In the genomic region with DNA sequence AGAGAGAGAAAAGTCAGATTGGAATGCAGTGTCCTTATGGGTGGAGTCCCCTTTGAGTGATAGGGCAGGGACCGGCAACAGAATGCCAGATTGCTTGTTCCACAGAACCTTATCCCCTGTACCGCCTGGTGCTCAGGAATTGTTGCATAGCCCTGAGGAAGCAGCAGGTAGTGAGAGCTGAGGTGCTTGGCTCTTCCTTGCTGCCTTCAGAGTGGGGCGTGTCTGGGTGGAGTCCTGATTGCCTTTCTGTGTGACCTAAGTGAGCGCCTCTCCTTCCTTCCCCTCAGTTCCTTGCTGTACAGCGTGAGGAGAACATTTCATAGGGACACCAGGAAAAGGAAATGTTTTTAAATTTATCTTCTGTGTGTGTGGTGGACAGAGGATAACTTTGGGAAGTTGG, we compare ENCODE assay signal across 9 mouse cellular contexts. TPM values are rescaled to one million over a fixed set of nuclear protein-coding genes. Genes with fewer than 3 reads are reported as not detected.
DNase-seq lines count a peak whose midpoint lies in the region; ATAC-seq and TF ChIP-seq lines count a peak whose summit lies in the region.
"Had no signal": no experiment of that assay in that cellular context is flagged by ENCODE, and none has a peak within 500 bp of the region (broad histone marks: within the 10 kb centered on the region; RNA-seq: fewer than 3 reads in every experiment).

No protein-coding gene starts in this region.

- H3K27me3 ChIP-seq in kidney, embryonic 16.5 days (ENCODE audit: insufficient read depth, low read length): no peaks in the 10 kb centered on the region
- no peaks in the 10 kb centered on the region for H3K27me3 ChIP-seq in intestine, embryonic 15.5 days (replicated peaks)
- no peaks in the 10 kb centered on the region for H3K27me3 ChIP-seq in lung, postnatal 0 days (replicated peaks; ENCODE audit: insufficient read depth, low read length)
- H3K27me3 ChIP-seq: neural tube, embryonic 12.5 days had no signal

- no peak overlapping the region for H3K4me3 ChIP-seq in kidney, embryonic 16.5 days (ENCODE audit: low read length)
- H3K4me3 ChIP-seq in bone marrow, adult 2 months (replicated peaks; ENCODE audit: control insufficient read depth, low read depth, low read length): no peak overlapping the region
- no peak overlapping the region for H3K4me3 ChIP-seq in intestine, embryonic 15.5 days (replicated peaks)
- no peak overlapping the region for H3K4me3 ChIP-seq in lung, postnatal 0 days (ENCODE audit: low read depth, low read length)
- H3K4me3 ChIP-seq: neural tube, embryonic 12.5 days had no signal

- no peak overlapping the region for H3K4me2 ChIP-seq in kidney, embryonic 16.5 days (replicated peaks; ENCODE audit: low read depth, low read length)
- peak overlapping the region; percentile 39 for H3K4me2 ChIP-seq in intestine, embryonic 15.5 days (replicated peaks)
- peak overlapping the region; percentile 27; the same call in 1 of the 2 replicates for H3K4me2 ChIP-seq in lung, postnatal 0 days (replicated peaks; ENCODE audit: low read depth, low read length)
- H3K4me2 ChIP-seq: neural tube, embryonic 12.5 days had no signal

- H3K36me3 ChIP-seq in kidney, embryonic 16.5 days (ENCODE audit: insufficient read depth, low read length): no peaks in the 10 kb centered on the region
- H3K36me3 ChIP-seq in intestine, embryonic 15.5 days: no peaks in the 10 kb centered on the region
- H3K36me3 ChIP-seq in lung, postnatal 0 days (ENCODE audit: insufficient read depth, low read length): no peaks in the 10 kb centered on the region

- no peak for DNase-seq in kidney, adult 11 months
- DNase-seq in lung, postnatal 0 days (ENCODE audit: low spot score): peak; percentile 70
- DNase-seq in thymus, postnatal 14 days: no peak
- DNase-seq in urinary bladder, postnatal 14 days (ENCODE audit: low spot score): no peak
- DNase-seq: gastrocnemius, postnatal 14 days had no signal

- H3K9ac ChIP-seq in kidney, embryonic 16.5 days (replicated peaks; ENCODE audit: low read length): no peak overlapping the region
- H3K9ac ChIP-seq in intestine, embryonic 15.5 days: no peak overlapping the region
- no peak overlapping the region for H3K9ac ChIP-seq in lung, postnatal 0 days (replicated peaks; ENCODE audit: low read depth)
- H3K9ac ChIP-seq: neural tube, embryonic 12.5 days had no signal

- TF ChIP-seq POLR2A in bone marrow, adult 2 months (IDR thresholded peaks at IDR 0.05; ENCODE audit: borderline replicate concordance, control insufficient read depth, low read depth, low read length): no peak

- no peaks in the 10 kb centered on the region for H3K9me3 ChIP-seq in kidney, embryonic 16.5 days (ENCODE audit: low read length)
- H3K9me3 ChIP-seq in intestine, embryonic 15.5 days: no peaks in the 10 kb centered on the region
- no peaks in the 10 kb centered on the region for H3K9me3 ChIP-seq in lung, postnatal 0 days (ENCODE audit: low read length)
- H3K9me3 ChIP-seq: neural tube, embryonic 12.5 days had no signal

- TF ChIP-seq CTCF in bone marrow, adult 2 months (IDR thresholded peaks at IDR 0.05; ENCODE audit: control insufficient read depth, insufficient read depth, low read length): no peak
- no peak for TF ChIP-seq CTCF in lung, postnatal 0 days (IDR thresholded peaks at IDR 0.05)

- 68% methylated on average over 5 of the region's 5 CpGs for WGBS in kidney, embryonic 16.5 days
- WGBS in bone marrow, adult 2 months: 34% methylated on average over 5 of the region's 5 CpGs
- WGBS in intestine, embryonic 15.5 days: 53% methylated on average over 5 of the region's 5 CpGs
- WGBS in lung, postnatal 0 days: 40% methylated on average over 5 of the region's 5 CpGs

- no peak for ATAC-seq in kidney, embryonic 16.5 days (ENCODE audit: low FRiP score, low TSS enrichment)
- ATAC-seq in intestine, embryonic 15.5 days: peak; percentile 40
- peak; percentile 5; the same call in 1 of the 2 replicates for ATAC-seq in lung, postnatal 0 days

- no peak for TF ChIP-seq EP300 in lung, postnatal 0 days (IDR thresholded peaks at IDR 0.05)

- peak overlapping the region; percentile 3; the same call in 1 of the 2 replicates for H3K27ac ChIP-seq in kidney, embryonic 16.5 days (ENCODE audit: low read length)
- peak overlapping the region; percentile 11; the same call in 1 of the 2 replicates for H3K27ac ChIP-seq in bone marrow, adult 2 months (ENCODE audit: control insufficient read depth, insufficient read depth, low read depth, low read length, poor library complexity)
- peak overlapping the region; percentile 69 for H3K27ac ChIP-seq in intestine, embryonic 15.5 days
- peak overlapping the region; percentile 72 for H3K27ac ChIP-seq in lung, postnatal 0 days (ENCODE audit: low read length)
- H3K27ac ChIP-seq: neural tube, embryonic 12.5 days had no signal

- H3K4me1 ChIP-seq in kidney, embryonic 16.5 days (ENCODE audit: insufficient read depth, low read length): peaks cover 50% of the 10 kb centered on the region
- H3K4me1 ChIP-seq in bone marrow, adult 2 months (ENCODE audit: control insufficient read depth, insufficient read depth, low read length): peaks cover 29% of the 10 kb centered on the region
- H3K4me1 ChIP-seq in intestine, embryonic 15.5 days (replicated peaks): peaks cover 53% of the 10 kb centered on the region
- peaks cover 42% of the 10 kb centered on the region for H3K4me1 ChIP-seq in lung, postnatal 0 days (ENCODE audit: insufficient read depth, low read depth, low read length)

RNA-seq across cellular contexts. Expression of a gene that starts 4.8 kb away (rescaled TPM):
- polyA plus RNA-seq in kidney, embryonic 16.5 days (2015; fragmentation: Nextera tagmentation; extraction: Ambion mirVana): 405 and 415 TPM in 2 replicates
- polyA plus RNA-seq in bone marrow, adult 2 months (2011; ENCODE audit: insufficient read depth, insufficient read length, low replicate concordance, missing spikeins): 104 and 160 TPM in 2 replicates
- 410 and 425 TPM in 2 replicates for polyA plus RNA-seq in intestine, embryonic 15.5 days (2015; fragmentation: Nextera tagmentation; extraction: Ambion mirVana)
- polyA plus RNA-seq in lung, postnatal 0 days (2015; fragmentation: Nextera tagmentation; extraction: Ambion mirVana): 401 and 408 TPM in 2 replicates

Comparison
In these comparisons a context has a peak if more than half of its experiments do, and no peak if none do; other contexts are left out.
1. H3K27ac ChIP-seq: peak in every context shown above with its lines; median percentile 72 in lung, postnatal 0 days; 69 in intestine, embryonic 15.5 days; 11 in bone marrow, adult 2 months; 3 in kidney, embryonic 16.5 days.